In genomic region chr6:91115863-91116243, GRCm38 (mm10) we compare ENCODE assay signal across 8 mouse cellular contexts. TPM values are rescaled to one million over a fixed set of nuclear protein-coding genes. Genes with fewer than 3 reads are reported as not detected.
A peak's percentile ranks its signal among the peaks of the same experiment; 100 is the strongest.
DNase-seq lines count a peak whose midpoint lies in the region; ATAC-seq and TF ChIP-seq lines count a peak whose summit lies in the region.

No protein-coding gene starts in this region.

- no peak for DNase-seq in layer of hippocampus, adult 2 months (ENCODE audit: low spot score in 2 of 2)
- no peak for DNase-seq in layer of hippocampus, adult 18-20 months (ENCODE audit: low spot score in 2 of 2)
- peak; percentile 85 for DNase-seq in liver
- DNase-seq in right cerebral cortex, postnatal 4 days: no peak
- DNase-seq in cerebellum, postnatal 36 days: no peak
- no peak for DNase-seq in cerebellum, adult 18-20 months

- H3K4me3 ChIP-seq in layer of hippocampus, adult 2 months: peak overlapping the region; percentile 75
- peak overlapping the region; percentile 95 for H3K4me3 ChIP-seq in erythroblast, embryonic 14.5 days (replicated peaks)
- H3K4me3 ChIP-seq in neural tube, embryonic 12.5 days: peak overlapping the region; percentile 63

- peaks cover 4% of the 10 kb centered on the region; the same call in 1 of the 2 replicates for H3K9me3 ChIP-seq in erythroblast, embryonic 14.5 days (ENCODE audit: control insufficient read depth, low read length)
- no peaks in the 10 kb centered on the region for H3K9me3 ChIP-seq in neural tube, embryonic 12.5 days

- no peaks in the 10 kb centered on the region for H3K27me3 ChIP-seq in erythroblast, embryonic 14.5 days (ENCODE audit: control insufficient read depth)
- 0 out of 2 replicates have a peak, but pooled peaks cover 3% of the 10 kb centered on the region for H3K27me3 ChIP-seq in neural tube, embryonic 12.5 days (replicated peaks)

- WGBS in neural tube, embryonic 12.5 days: 7% methylated on average over 4 of the region's 4 CpGs

- peak overlapping the region; percentile 94 for H3K4me2 ChIP-seq in neural tube, embryonic 12.5 days (replicated peaks)

- H3K27ac ChIP-seq in layer of hippocampus, adult 2 months: peak overlapping the region; percentile 98
- H3K27ac ChIP-seq in neural tube, embryonic 12.5 days: no peak overlapping the region

- peaks cover 68% of the 10 kb centered on the region for H3K36me3 ChIP-seq in erythroblast, embryonic 14.5 days (ENCODE audit: control insufficient read depth)
- H3K36me3 ChIP-seq in neural tube, embryonic 12.5 days: no peaks in the 10 kb centered on the region

- peaks cover 91% of the 10 kb centered on the region for H3K4me1 ChIP-seq in erythroblast, embryonic 14.5 days (ENCODE audit: control insufficient read depth)
- peaks cover 20% of the 10 kb centered on the region for H3K4me1 ChIP-seq in neural tube, embryonic 12.5 days

- ATAC-seq in neural tube, embryonic 12.5 days (ENCODE audit: low FRiP score, low read depth): 0 out of 2 replicates have a peak, but pooled peaks have one; percentile 3

- peak overlapping the region; percentile 82; the same call in 1 of the 2 replicates for H3K9ac ChIP-seq in neural tube, embryonic 12.5 days

- TF ChIP-seq CTCF in layer of hippocampus, adult 2 months (conservative IDR thresholded peaks at IDR 0.05): no peak

RNA-seq across cellular contexts. Expression of gene Nup210, which starts 0.8 kb away (rescaled TPM):
- 10 to 100 TPM; 19.9 to 22.3 TPM for total RNA-seq in layer of hippocampus, adult 2 months (2021)
- total RNA-seq in layer of hippocampus, adult 18-20 months (2021): 10 to 100 TPM; 16.2 to 17.5 TPM
- polyA plus RNA-seq in erythroblast, embryonic 14.5 days (2012): 15.1 and 24.6 TPM in 2 replicates
- polyA plus RNA-seq in neural tube, embryonic 12.5 days (2016; fragmentation: Nextera tagmentation; extraction: Ambion mirVana): 15.1 and 17.1 TPM in 2 replicates

RNA-seq across cellular contexts. Expression of gene Hdac11, which starts 40.6 kb away (rescaled TPM):
- 100 to 1,000 TPM; 154 to 156 TPM for total RNA-seq in layer of hippocampus, adult 2 months (2021)
- 100 to 1,000 TPM; 169 to 174 TPM for total RNA-seq in layer of hippocampus, adult 18-20 months (2021)
- polyA plus RNA-seq in erythroblast, embryonic 14.5 days (2012): 1.5 and 2.9 TPM in 2 replicates
- polyA plus RNA-seq in neural tube, embryonic 12.5 days (2016; fragmentation: Nextera tagmentation; extraction: Ambion mirVana): 19.1 and 20.5 TPM in 2 replicates
